Mouse (Mus musculus) CD4-positive naive resting alpha-beta T cell, adult 76 days (primary cell): ENCODE measurements around the gene Arhgap28. TPM values are rescaled to one million over a fixed set of nuclear protein-coding genes. Genes with fewer than 3 reads are reported as not detected.

Experiments used
- total RNA-seq: library from RNA; stranded (reverse); gene quantifications from one replicate; pipeline ENCODE4 v1.2.4, GENCODE M21; 2023

Arhgap28 gene
- 0.29 TPM for total RNA-seq

GRCm38 (mm10) chr17:68003741-68004560 is at the start of gene Arhgap28:
Arhgap28 (minus strand) TSS chr17:68004120.

